Mouse (Mus musculus) E14TG2a.4 (cell line): Measurements from ENCODE around the gene Zfp11.

ENCODE experiments used
- CTCF ChIP-seq: conservative IDR thresholded peaks from 2 replicates; pipeline ENCODE4 v1.5.1; 2014; ENCODE audit warnings: low read length
- POU5F1 ChIP-seq: IDR thresholded peaks from 2 replicates; pipeline ENCODE4 v1.6.1; 2014; ENCODE audit warnings: low read length, borderline replicate concordance

DNA sequence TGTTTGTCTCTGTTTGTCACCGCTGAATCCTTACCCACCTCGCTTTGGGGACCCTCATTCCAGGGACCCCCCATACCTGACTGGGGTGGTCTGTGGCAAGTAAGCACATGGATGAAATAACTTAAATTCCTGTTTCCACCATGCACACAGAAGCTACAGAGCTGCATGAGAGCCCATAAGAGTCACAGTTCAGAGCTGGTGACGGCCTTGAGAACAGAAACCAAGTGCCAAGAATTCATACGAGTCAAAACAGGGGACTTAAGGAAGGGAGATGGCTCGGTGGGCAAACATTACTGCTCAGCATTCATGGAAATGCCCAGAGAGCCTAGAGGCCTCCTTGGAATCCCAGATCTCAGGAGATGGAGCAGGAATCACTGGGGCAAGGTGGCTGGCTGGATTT is 5.8 kb downstream of the Zfp11 start:
- TF ChIP-seq CTCF (no peak), POU5F1 (no peak)
